Mouse (Mus musculus): ENCODE data around the gene Nlrp4c. TPM values are rescaled to one million over a fixed set of nuclear protein-coding genes. Genes with fewer than 3 reads are reported as not detected.
"Not testable (repeated sequence)": the region's sequence is repeated elsewhere in the genome, so short reads cannot be mapped to it uniquely, and the experiment has no call there.

Gene Nlrp4c
- not detected for total RNA-seq (2021)

- DNase-seq (ENCODE audit: low spot score in 2 of 2), result no peak
- intact Hi-C loops (cut with DNase I), result no loop called here
Observed at GRCm38 (mm10) chr7:6044861-6045260, at the start of gene Nlrp4c. Nlrp4c (plus strand) TSS chr7:6045161.

DNA sequence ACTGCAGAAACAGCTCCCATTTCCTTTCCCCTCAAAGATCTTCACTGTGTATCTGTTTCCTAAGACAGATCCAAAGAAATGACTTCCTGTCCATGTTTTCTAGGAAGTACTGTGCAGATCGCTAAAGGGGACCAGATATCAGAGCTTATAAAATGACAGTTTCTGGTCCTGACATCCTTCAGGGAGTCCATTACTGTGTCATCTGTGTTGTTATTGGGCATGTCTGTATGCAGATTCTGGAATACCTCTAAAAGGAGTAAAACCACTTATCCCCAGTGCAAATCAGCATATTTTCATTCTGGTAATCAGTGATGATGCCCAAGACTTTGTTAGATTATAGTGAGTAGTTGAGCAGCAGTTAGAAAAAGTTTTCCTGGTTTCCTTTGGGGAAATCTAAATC, 34.1 kb upstream of the Nlrp4c start, which contains the start of gene Vmn1r65:
Gene Vmn1r65 (minus strand): TSS at position 101 of the 400 bp plus-strand sequence.
- intact Hi-C loops (cut with DNase I), result no loop called here
- DNase-seq (ENCODE audit: low spot score in 2 of 2), result no peak

- intact Hi-C loops (cut with DNase I), result no loop called here
Observed at GRCm38 (mm10) chr7:6119501-6119900, 74.5 kb downstream of the Nlrp4c start.

GRCm38 (mm10) chr7:6120104-6120503, 75.1 kb downstream of the Nlrp4c start:
- DNase-seq (ENCODE audit: low spot score in 2 of 2); intact Hi-C loops (cut with DNase I): not testable (repeated sequence)

More at GRCm38 (mm10) chr7:6119501-6119900, 74.5 kb downstream of the Nlrp4c start:
- DNase-seq (ENCODE audit: low spot score in 2 of 2), result no peak

DNA sequence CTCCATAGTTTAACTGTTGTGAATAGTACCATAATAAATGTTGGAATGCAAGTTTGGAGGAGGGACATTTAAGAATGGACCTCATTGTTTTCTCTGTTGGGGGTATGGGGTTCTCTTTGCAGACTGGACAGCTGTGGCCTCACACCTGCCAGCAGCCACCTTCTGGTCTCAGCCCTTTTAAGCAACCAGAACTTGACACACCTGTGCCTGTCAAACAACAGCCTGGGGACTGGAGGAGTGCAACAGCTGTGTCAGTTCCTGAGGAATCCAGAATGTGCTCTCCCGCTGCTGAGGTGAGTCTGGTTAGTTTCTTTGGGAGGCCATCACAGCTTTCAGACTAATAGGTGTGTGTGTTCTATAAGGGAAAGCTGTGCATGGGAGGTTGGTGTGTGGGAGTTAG, 76.2 kb downstream of the Nlrp4c start:
- intact Hi-C loops (cut with DNase I); DNase-seq (ENCODE audit: low spot score in 2 of 2): not testable (repeated sequence)

- intact Hi-C loops (cut with DNase I), result loop anchor here (1.0 kb wide), 2 partner anchors 45 to 67 kb away; partner anchors contain the start of gene Zfp444
- peak; percentile 89 to 94 for DNase-seq (ENCODE audit: low spot score in 2 of 2)
Observed at GRCm38 (mm10) chr7:6126690-6127448, 81.9 kb downstream of the Nlrp4c start.

DNA sequence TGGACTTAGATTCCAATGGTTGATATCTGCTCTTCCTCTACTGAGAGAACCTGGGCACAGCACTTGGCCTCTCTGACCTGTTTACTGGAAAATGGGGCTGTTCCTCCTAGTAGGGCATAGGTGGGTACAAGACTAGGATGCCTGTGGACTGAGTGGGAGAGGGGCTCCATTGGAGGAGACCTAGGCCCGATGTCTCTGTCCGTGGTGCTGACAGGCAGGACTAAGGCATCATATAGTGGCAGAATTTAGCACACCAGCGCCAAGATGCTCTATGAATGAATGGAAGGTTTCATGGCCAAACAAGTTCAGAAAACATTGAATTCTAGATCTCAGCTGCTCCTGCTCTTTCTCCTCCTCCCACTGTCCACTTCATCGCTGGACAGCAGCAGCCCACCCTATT, 85.4 kb downstream of the Nlrp4c start:
- intact Hi-C loops (cut with DNase I), result no loop called here
- no peak for DNase-seq (ENCODE audit: low spot score in 2 of 2)

- intact Hi-C loops (cut with DNase I), result no loop called here
Observed at GRCm38 (mm10) chr7:6132646-6133045, 87.7 kb downstream of the Nlrp4c start.

DNA sequence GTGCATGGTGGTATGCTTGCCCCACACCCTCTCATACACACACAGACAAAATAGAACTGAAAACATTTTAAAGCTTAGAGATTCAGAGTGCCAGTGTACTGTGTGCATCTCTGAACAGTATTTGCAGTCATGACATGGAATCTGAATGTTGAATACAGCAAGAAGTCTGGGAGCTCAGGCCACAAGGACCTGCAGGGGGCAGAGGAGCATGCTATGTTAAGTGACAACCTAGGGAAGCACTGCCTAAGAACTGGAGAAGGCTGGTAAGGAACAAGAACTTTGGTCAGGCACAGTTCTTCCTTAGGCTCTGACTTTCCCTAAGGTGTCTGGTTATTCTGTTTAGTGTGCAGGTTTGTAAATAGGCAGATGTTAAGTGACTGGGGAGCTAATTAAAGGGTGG, 91.5 kb downstream of the Nlrp4c start:
- intact Hi-C loops (cut with DNase I), result no loop called here
- DNase-seq (ENCODE audit: low spot score in 2 of 2), result no peak

More at GRCm38 (mm10) chr7:6132646-6133045, 87.7 kb downstream of the Nlrp4c start:
- DNase-seq (ENCODE audit: low spot score in 2 of 2), result no peak

GRCm38 (mm10) chr7:6139295-6139694, 94.3 kb downstream of the Nlrp4c start:
- no peak for DNase-seq (ENCODE audit: low spot score in 2 of 2)
- intact Hi-C loops (cut with DNase I), result no loop called here

DNA sequence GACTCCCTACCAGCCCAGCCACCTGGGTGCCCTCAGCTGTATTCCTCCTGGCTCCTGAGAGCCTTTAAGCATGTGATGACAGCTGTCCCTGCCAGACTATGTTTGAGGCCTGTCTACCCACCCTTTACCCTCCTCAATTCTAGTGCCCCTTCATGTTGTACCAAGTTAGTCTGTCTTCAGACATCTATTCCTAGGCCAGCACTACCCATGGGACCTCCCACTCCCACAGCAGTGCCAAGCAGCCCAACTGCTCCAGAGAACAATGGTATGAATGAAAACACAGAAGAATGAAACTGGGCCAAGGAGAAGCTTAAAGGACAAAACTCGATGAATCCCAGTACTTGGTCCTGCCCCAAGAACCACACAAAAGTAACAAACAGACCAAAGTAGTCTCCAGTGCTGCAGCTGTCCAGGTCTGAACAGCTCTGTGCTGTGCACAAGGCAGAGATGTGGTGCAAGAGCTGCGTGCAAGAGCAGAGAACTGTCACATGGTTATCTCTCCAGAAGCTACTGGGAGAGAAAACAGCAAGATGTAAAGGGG, 99.1 kb downstream of the Nlrp4c start:
- no peak for DNase-seq (ENCODE audit: low spot score in 2 of 2)
- intact Hi-C loops (cut with DNase I), result no loop called here

DNA sequence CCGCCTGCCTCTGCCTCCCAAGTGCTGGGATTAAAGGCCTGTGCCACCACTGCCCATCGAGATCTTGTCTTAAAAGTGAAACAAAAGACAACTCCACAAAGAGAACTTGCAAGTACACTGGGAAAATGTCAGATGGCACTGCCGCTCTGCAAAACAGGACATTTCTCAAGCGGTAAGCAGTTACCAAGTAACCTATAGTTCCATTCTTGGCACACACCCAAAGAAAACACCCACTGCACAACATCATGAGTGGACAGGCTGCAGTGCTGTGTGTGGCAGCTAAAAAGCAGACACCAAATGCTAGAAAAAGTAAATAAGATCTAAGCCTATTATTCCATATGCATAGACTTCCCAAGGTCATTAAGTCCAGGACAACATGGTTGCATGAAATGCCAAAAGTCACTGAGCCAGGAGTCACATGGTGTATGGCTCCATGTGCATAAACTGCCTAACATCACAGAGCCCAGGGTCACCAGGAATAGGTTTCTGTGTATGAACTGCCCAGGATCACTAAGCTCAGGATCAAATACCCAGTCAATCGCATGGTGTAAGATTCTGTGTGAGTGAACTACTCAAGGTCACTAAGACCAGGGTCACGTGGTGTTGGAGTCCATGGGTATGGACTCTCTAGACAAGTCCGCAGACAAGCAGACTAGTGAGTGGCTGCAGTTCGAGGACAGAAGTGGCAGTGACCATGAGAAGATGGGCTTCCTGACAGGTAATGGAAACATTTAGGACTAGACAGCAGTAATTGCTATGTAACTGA, 100.6 kb downstream of the Nlrp4c start:
- DNase-seq (ENCODE audit: low spot score in 2 of 2), result no peak
- intact Hi-C loops (cut with DNase I), result no loop called here

DNA sequence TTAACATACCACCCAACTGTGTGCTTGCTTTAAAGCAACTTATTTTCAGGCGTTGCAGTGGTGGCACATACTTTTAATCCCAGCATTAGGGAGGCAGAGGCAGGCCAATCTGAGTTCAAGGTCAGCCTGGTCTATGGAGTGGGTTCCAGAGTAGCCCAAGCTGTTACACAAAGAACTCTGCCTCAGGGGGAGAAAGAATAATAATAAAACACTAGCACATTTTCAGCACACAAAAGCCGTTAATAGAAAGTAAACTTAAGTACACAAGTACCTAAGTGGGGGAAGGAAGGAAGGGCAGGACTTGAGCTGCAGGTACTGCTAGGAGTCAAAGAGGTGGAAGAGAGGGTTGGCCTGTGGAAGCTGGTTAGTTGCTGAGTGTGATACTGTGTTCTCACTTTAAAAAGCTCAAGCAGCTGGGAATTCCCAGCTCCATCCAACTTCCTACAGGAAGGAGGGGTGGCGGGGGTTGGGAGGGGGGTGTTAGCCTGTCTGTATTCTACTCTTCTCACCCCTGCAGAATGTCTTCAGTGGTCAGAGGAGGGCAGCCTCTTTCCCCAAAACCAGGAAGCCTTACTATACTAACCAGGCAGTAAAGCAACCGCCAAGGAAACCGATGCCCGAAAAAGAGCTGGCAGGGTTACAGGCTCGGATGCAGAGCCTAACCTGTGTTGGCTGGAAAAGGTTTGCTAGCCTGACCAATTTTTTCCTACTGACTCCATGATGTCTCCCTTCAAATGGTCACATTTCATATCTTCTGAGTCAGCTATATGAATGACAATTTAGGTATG, 101.4 kb downstream of the Nlrp4c start:
- DNase-seq (ENCODE audit: low spot score in 2 of 2), result no peak
- intact Hi-C loops (cut with DNase I), result no loop called here

GRCm38 (mm10) chr7:6146982-6147325, 102.0 kb downstream of the Nlrp4c start:
- intact Hi-C loops (cut with DNase I), result no loop called here
- DNase-seq (ENCODE audit: low spot score in 2 of 2), result no peak

GRCm38 (mm10) chr7:6147688-6148087, 102.7 kb downstream of the Nlrp4c start:
- DNase-seq (ENCODE audit: low spot score in 2 of 2), result no peak
- intact Hi-C loops (cut with DNase I), result no loop called here

- no peak for DNase-seq (ENCODE audit: low spot score in 2 of 2)
- intact Hi-C loops (cut with DNase I), result no loop called here
Observed at GRCm38 (mm10) chr7:6151266-6151665, 106.3 kb downstream of the Nlrp4c start.

GRCm38 (mm10) chr7:6152036-6152435, 107.1 kb downstream of the Nlrp4c start:
- intact Hi-C loops (cut with DNase I), result no loop called here
- DNase-seq (ENCODE audit: low spot score in 2 of 2), result no peak

- DNase-seq (ENCODE audit: low spot score in 2 of 2), result no peak
- intact Hi-C loops (cut with DNase I), result no loop called here
Observed at GRCm38 (mm10) chr7:6153131-6153530, 108.2 kb downstream of the Nlrp4c start.

GRCm38 (mm10) chr7:6154164-6154563, 109.2 kb downstream of the Nlrp4c start:
- intact Hi-C loops (cut with DNase I), result no loop called here
- no peak for DNase-seq (ENCODE audit: low spot score in 2 of 2)
